Mouse (Mus musculus) cerebellum, adult 2 months (tissue): ENCODE data around the gene Zfp280b. TPM values are rescaled to one million over a fixed set of nuclear protein-coding genes. Genes with fewer than 3 reads are reported as not detected.
"Not testable (repeated sequence)": the region's sequence is repeated elsewhere in the genome, so short reads cannot be mapped to it uniquely, and the experiment has no call there.

Experiments
- DNase-seq, 2 experiments: peaks; one replicate each; pipeline ENCODE4 v3.0.0; 2021
- H3K27ac ChIP-seq: fragments of 200-500 bp; 2 replicates; pipeline ENCODE4 v1.5.1; 2012; ENCODE audit warnings: low read length, control low read depth, inconsistent platforms; ENCODE audit not compliant: insufficient read depth
- H3K27me3 ChIP-seq: fragments of 200-500 bp; 2 replicates; pipeline ENCODE4 v1.6.1; 2012; ENCODE audit warnings: inconsistent platforms, mild to moderate bottlenecking, low read length, moderate library complexity; ENCODE audit not compliant: control insufficient read depth, insufficient read depth
- H3K4me1 ChIP-seq: fragments of 200-500 bp; 2 replicates; pipeline ENCODE4 v1.6.1; 2011; ENCODE audit warnings: low read length; ENCODE audit not compliant: control insufficient read depth, insufficient read depth
- H3K4me3 ChIP-seq: fragments of 200-500 bp; replicated peaks from 2 replicates; pipeline ENCODE3; 2011; ENCODE audit warnings: mild to moderate bottlenecking, low read depth, low read length, control low read depth; ENCODE audit not compliant: insufficient read depth
- CTCF ChIP-seq: fragments of 200-500 bp; IDR thresholded peaks from 2 replicates; pipeline ENCODE4 v1.5.1; 2011; ENCODE audit warnings: low read depth, mild to moderate bottlenecking, control low read depth, low read length, moderate library complexity, borderline replicate concordance; ENCODE audit not compliant: insufficient read depth
- POLR2A ChIP-seq: fragments of 200-500 bp; IDR thresholded peaks from 2 replicates; pipeline ENCODE4 v1.6.1; 2011; ENCODE audit warnings: low read length, control low read depth, borderline replicate concordance; ENCODE audit not compliant: insufficient read depth
- WGBS: fragments of 180-500 bp; shearing (Covaris S2); methylation state at CpG from one replicate; pipeline ENCODE4 v1.1.7; 2018; 5-methylcytosine and 5-hydroxymethylcytosine counted together
- polyA plus RNA-seq: library from polyadenylated mRNA; depleted of rRNA; stranded (reverse); fragments of >200 nt; gene quantifications from 2 replicates; pipeline ENCODE4 v1.2.3, GENCODE M21; 2012; rRNA removed

Zfp280b gene
- polyA plus RNA-seq, 1 experiment, result 18.1 TPM

DNA sequence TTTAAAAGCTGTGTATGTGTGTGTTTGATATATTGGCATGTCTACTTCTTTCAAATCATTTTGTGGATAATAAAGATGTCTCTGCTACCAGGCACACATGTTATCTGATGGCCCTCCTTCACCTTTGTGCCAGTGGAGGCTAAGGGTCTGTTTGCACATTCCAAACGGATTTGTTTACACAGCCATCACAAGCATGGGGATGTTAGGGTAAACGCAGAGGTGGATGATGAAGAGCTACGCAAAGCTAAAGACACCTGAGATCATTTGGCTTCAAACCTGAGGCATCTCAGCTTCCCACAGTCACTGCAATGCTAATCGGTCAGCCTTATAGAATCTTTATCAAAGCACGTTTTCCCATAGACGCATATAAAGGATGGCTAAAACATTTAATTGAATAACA, 16.5 kb downstream of the Zfp280b start:
- H3K4me1 ChIP-seq, result no peaks in the 10 kb centered on the region
- no peak for DNase-seq
- H3K4me3 ChIP-seq, result no peak overlapping the region
- H3K27ac ChIP-seq, result no peak overlapping the region
- H3K27me3 ChIP-seq, result no peaks in the 10 kb centered on the region
- WGBS, result 73% methylated on average over 6 of the region's 6 CpGs
- TF ChIP-seq POLR2A (no peak), CTCF (no peak)

DNA sequence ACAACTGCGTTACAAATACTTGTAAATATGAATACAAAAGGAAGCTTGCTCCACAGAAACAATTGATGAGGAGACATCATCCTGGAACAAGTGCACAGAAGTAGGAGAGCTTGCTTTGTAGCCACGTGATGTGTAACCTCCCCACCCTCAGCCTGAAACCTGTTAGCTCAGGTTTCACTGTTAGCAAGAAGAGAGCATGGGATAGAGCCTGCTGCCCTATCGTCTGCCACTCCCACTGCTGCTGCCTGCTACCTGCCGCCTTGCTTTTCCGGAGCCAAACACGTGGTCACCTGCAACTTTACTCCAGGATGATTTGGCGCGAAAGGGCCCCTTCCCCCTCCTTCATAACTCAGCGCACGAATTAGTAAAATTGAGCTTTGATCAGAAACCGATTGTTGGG, 19.4 kb downstream of the Zfp280b start:
- no peak for DNase-seq
- WGBS, result 88% methylated on average over 11 of the region's 11 CpGs
- Histone ChIP-seq H3K27ac (no peak overlapping the region), H3K4me3 (no peak overlapping the region), H3K27me3 (no peaks in the 10 kb centered on the region), H3K4me1 (no peaks in the 10 kb centered on the region)
- TF ChIP-seq POLR2A (no peak), CTCF (no peak)

DNA sequence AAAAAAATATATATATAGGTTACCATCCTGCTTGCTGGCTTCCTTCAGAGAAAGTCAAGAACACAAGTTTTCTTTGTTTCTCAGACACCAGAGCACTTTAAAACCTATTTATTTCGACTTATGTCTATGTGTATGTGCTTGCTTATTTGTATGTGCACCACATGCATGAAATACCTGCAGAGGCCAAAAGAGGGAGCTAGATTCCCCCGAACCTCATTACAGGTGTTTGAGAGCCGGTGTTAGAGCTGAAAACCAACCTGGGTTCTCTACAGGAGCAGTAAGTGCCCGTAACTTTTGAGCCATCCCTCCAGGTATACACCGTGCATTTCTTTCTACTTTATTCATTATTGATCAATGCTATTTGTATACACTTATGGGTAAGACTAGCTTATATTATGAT, 30.0 kb downstream of the Zfp280b start:
- Histone ChIP-seq H3K4me1 (no peaks in the 10 kb centered on the region), H3K27me3 (no peaks in the 10 kb centered on the region), H3K27ac (no peak overlapping the region), H3K4me3 (no peak overlapping the region)
- WGBS, result 95% methylated on average over 5 of the region's 5 CpGs
- no peak for DNase-seq
- TF ChIP-seq CTCF, result no peak
- TF ChIP-seq POLR2A, result no peak

DNA sequence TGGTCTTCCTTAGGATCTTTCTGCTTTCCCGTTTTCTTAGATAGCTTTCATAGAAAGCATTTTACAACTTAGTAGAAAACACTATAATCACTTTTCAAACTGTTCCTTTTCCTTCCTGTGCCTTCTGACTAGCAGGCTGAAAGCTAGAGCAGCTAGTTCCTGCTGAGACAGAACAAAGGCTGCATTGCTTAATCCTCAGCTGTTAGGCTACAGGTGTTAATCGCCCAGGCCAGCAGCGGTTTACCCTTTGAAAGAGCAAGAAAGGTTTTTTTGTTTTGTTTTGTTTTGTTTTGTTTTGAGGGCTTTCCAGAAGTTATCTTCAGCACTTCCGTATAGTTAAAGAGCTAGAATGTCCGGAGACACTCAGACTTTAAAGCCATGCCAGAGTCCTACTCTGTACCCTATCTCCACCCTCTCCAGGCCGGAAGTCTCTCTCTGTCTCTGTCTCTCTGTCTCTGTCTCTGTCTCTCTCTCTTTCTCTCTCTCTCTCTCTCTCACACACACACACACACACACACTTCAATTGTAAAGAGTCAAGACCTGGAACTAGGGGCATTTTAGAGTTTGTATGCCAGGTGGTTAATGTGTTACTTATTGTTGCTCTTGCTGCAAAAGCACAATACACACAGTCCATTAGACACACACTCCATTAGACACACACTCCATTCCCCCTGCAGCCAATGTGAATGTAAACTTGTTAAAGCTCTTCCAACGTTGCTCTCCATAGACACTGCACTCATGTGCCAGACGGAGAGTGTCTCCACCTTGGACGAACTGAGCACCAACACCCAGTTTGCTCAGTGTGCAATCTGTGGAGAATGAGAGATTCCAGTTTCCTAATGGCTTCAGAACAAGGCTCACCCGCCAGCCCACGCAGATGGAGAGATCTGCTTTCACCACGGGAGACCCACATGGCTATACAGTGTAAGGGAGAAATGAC, 35.5 kb downstream of the Zfp280b start:
- H3K4me1 ChIP-seq, result peaks cover 6% of the 10 kb centered on the region
- TF ChIP-seq CTCF (no peak), POLR2A (no peak)
- WGBS, result 24% methylated on average over 12 of the region's 12 CpGs
- H3K27me3 ChIP-seq, result no peaks in the 10 kb centered on the region
- DNase-seq, result peak; percentile 62 to 77
- no peak overlapping the region for H3K27ac ChIP-seq
- no peak overlapping the region for H3K4me3 ChIP-seq

DNA sequence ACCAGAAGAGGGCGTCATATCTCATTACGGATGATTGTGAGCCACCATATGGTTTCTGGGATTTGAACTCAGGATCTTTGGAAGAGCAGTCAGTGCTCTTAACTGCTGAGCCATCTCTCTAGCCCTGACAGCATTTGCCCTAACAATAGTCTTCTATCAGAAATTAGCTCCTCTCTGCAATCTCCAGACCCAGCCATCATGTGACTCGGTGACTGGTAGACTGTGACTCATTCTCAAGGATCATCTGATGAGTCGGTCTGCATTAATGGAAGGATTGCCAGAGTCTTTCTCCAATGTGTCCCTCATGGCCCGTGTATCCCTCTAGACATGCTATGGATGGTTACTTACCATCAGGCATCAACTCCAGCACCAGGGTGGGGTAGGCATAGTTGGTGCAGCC, 39.6 kb downstream of the Zfp280b start:
- not testable (repeated sequence) for H3K4me1 ChIP-seq, H3K27me3 ChIP-seq, H3K4me3 ChIP-seq, DNase-seq, H3K27ac ChIP-seq
- WGBS, result 96% methylated on average over 5 of the region's 5 CpGs

DNA sequence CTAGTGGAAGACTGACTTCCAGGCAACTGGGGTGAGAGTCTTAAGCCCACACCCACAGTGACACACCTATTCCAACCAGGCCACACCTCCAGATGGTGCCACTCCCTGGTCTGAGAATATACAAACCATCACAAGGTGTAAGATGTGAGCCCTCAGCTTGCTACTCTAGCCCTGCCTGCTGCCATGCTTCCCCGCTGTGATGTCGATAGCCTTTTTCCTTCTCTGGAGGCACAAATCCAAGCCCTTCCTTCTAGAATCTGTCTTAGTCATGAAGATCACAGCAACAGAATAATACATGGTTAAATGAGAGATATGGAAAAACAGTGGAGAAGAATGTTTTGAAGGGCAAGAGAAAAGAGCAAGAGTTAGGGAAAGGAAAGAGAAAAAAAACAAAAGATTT, 44.6 kb downstream of the Zfp280b start:
- not testable (repeated sequence) for H3K27ac ChIP-seq, H3K27me3 ChIP-seq
- WGBS, result 52% methylated on average over 2 of the region's 2 CpGs

More for the DNA sequence above, 44.6 kb downstream of the Zfp280b start:
- not testable (repeated sequence) for H3K4me3 ChIP-seq, H3K4me1 ChIP-seq, DNase-seq

Other genes starting within 250 kb of the Zfp280b start
- gene Gstt1, start 234.1 kb upstream of the Zfp280b start, polyA plus RNA-seq, result 37.6 and 40.1 TPM in 2 replicates
- gene Gstt4, start 210.1 kb upstream of the Zfp280b start, polyA plus RNA-seq, result 0.14 TPM in 1 of 2 replicates, not detected in the other
- 21.0 and 26.6 TPM in 2 replicates for gene Gstt2, start 195.2 kb upstream of the Zfp280b start, polyA plus RNA-seq
- gene Mif, start 172.4 kb upstream of the Zfp280b start, polyA plus RNA-seq, result 1,309 and 1,339 TPM in 2 replicates
- gene Derl3, start 139.2 kb upstream of the Zfp280b start, polyA plus RNA-seq, result 3.4 TPM in 2 replicates
- 78.5 and 82.1 TPM in 2 replicates for gene Smarcb1, start 111.0 kb upstream of the Zfp280b start, polyA plus RNA-seq
- gene Chchd10, start 99.5 kb upstream of the Zfp280b start, polyA plus RNA-seq, result 567 and 609 TPM in 2 replicates
- gene Mmp11, start 96.2 kb upstream of the Zfp280b start, polyA plus RNA-seq, result 2.3 and 3.0 TPM in 2 replicates
- 0.54 and 0.70 TPM in 2 replicates for gene Gm867, start 92.0 kb upstream of the Zfp280b start, polyA plus RNA-seq
- gene Vpreb3, start 89.6 kb upstream of the Zfp280b start, polyA plus RNA-seq, result 0.21 and 1.00 TPM in 2 replicates
- gene Gm5134, start 78.1 kb upstream of the Zfp280b start, polyA plus RNA-seq, result 0.08 TPM in 1 of 2 replicates, not detected in the other
- gene Slc5a4b, start 78.3 kb downstream of the Zfp280b start, polyA plus RNA-seq, result not detected in 2 replicates
- not detected in 2 replicates for gene Slc5a4a, start 114.8 kb downstream of the Zfp280b start, polyA plus RNA-seq
- gene Prmt2, start 205.2 kb downstream of the Zfp280b start, polyA plus RNA-seq, result 75.5 and 81.4 TPM in 2 replicates
- 739 and 790 TPM in 2 replicates for gene S100b, start 221.2 kb downstream of the Zfp280b start, polyA plus RNA-seq